Mouse (Mus musculus): ENCODE data around the gene Zfand4. TPM values are rescaled to one million over a fixed set of nuclear protein-coding genes. Genes with fewer than 3 reads are reported as not detected.

Gene Zfand4
- polyA plus RNA-seq, 1 experiment = 0.99 TPM

DNA sequence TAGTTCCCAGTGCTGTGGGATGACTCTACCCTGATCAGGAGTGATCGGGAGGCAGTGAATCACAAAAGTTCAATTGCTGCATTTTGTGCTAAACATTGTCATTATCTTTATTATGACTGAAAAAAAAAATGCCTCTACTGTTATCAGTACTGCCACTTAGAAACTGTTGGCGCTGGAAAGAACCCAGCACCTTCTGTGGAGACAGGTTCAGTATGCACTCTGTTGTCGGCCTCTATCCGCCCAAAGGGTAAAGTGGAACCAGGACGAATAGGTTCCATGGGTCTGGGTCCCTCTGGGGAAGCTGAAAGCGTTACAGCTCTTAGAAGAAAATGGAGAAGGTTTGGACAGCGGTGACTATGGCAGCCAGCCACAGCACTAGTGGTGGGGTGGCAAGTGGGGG is 114.9 kb downstream of the Zfand4 start:
- Histone ChIP-seq H3ac (ENCODE audit: control insufficient read depth, insufficient read length, low read depth) (no peak overlapping the region), H3K27me3 (ENCODE audit: control insufficient read depth, insufficient read depth, insufficient read length) (no peaks in the 10 kb centered on the region), H3K79me3 (ENCODE audit: low read depth) (peaks cover 2% of the 10 kb centered on the region), H3K79me2 (ENCODE audit: control insufficient read depth, insufficient read depth) (peaks cover 23% of the 10 kb centered on the region), H3K4me3 (ENCODE audit: insufficient read depth, poor library complexity, severe bottlenecking) (no peak overlapping the region), H3K36me3 (ENCODE audit: control insufficient read depth, insufficient read depth) (no peaks in the 10 kb centered on the region)
- TF ChIP-seq MAX (IDR thresholded peaks at IDR 0.05) (no peak), MYOD1 (IDR thresholded peaks at IDR 0.05; ENCODE audit: control insufficient read depth, insufficient read length, low read depth) (no peak), FOSL1 (IDR thresholded peaks at IDR 0.05; ENCODE audit: insufficient read depth, low read length, poor library complexity, severe bottlenecking) (no peak), MYOG (IDR thresholded peaks at IDR 0.05; ENCODE audit: control insufficient read depth, extremely low read depth, insufficient read length) (no peak), CEBPB (IDR thresholded peaks at IDR 0.05; ENCODE audit: low read depth) (no peak), CTCF (IDR thresholded peaks at IDR 0.05; ENCODE audit: control insufficient read depth, insufficient read depth, insufficient read length) (no peak), USF1 (IDR thresholded peaks at IDR 0.05; ENCODE audit: low read depth) (no peak)

Other genes starting within 250 kb of the Zfand4 start
- gene Tmcc1, start 70.7 kb upstream of the Zfand4 start, polyA plus RNA-seq (2012; fragmentation: generic; extraction: Trizol) = 11.3 TPM
- 25.6 TPM for gene Washc2, start 56.2 kb upstream of the Zfand4 start, polyA plus RNA-seq (2012; fragmentation: generic; extraction: Trizol)
- 21.2 TPM for gene March8, start 73.8 kb downstream of the Zfand4 start, polyA plus RNA-seq (2012; fragmentation: generic; extraction: Trizol)
- gene Alox5, start 197.0 kb downstream of the Zfand4 start, polyA plus RNA-seq (2012; fragmentation: generic; extraction: Trizol) = 7.1 TPM
- not detected for gene Olfr211, start 224.9 kb downstream of the Zfand4 start, polyA plus RNA-seq (2012; fragmentation: generic; extraction: Trizol)
- 0.01 TPM for gene Olfr212, start 242.3 kb downstream of the Zfand4 start, polyA plus RNA-seq (2012; fragmentation: generic; extraction: Trizol)